Mouse (Mus musculus) embryonic facial prominence, embryonic 14.5 days (tissue): ENCODE results near the gene Cnpy1. TPM values are rescaled to one million over a fixed set of nuclear protein-coding genes. Genes with fewer than 3 reads are reported as not detected.

ENCODE experiments used
- ATAC-seq: fragments of 200-750 bp; cut with Nextera tagmentation; 2 replicates; pipeline ENCODE4 v1.8.0; 2017; ENCODE audit warnings: low read depth, moderate number of reproducible peaks, moderate TSS enrichment
- DNase-seq: peaks from one replicate; pipeline ENCODE4 v3.0.0-alpha.2; 2015; ENCODE audit warnings: low spot score
- H3K27ac ChIP-seq: fragments of 300-500 bp; sonication (generic); replicated peaks from 2 replicates; pipeline ENCODE4 v1.5.1; 2014; ENCODE audit warnings: low read depth, mild to moderate bottlenecking, low read length, moderate library complexity
- H3K27me3 ChIP-seq: fragments of 300-500 bp; sonication (generic); replicated peaks from 2 replicates; pipeline ENCODE4 v1.6.1; 2014; ENCODE audit warnings: low read length; ENCODE audit not compliant: control insufficient read depth, insufficient read depth
- H3K36me3 ChIP-seq: fragments of 300-500 bp; sonication (generic); 2 replicates; pipeline ENCODE4 v1.6.1; 2014; ENCODE audit warnings: low read length, mixed read lengths; ENCODE audit not compliant: control insufficient read depth, insufficient read depth
- H3K4me1 ChIP-seq: fragments of 300-500 bp; sonication (generic); 2 replicates; pipeline ENCODE4 v1.6.1; 2014; ENCODE audit warnings: antibody characterized with exemption, low read length; ENCODE audit not compliant: control insufficient read depth, insufficient read depth
- H3K4me2 ChIP-seq: fragments of 300-500 bp; sonication (generic); 2 replicates; pipeline ENCODE4 v1.6.1; 2014; ENCODE audit warnings: low read depth, mild to moderate bottlenecking, low read length, moderate library complexity, mixed read lengths
- H3K4me3 ChIP-seq: fragments of 300-500 bp; sonication (generic); 2 replicates; pipeline ENCODE4 v1.5.1; 2014; ENCODE audit warnings: low read depth, mild to moderate bottlenecking, low read length
- H3K9ac ChIP-seq: fragments of 300-500 bp; sonication (generic); 2 replicates; pipeline ENCODE4 v1.6.1; 2014; ENCODE audit warnings: low read depth, mild to moderate bottlenecking, low read length, moderate library complexity, mixed read lengths
- H3K9me3 ChIP-seq: fragments of 300-500 bp; sonication (generic); 2 replicates; pipeline ENCODE4 v1.6.1; 2016; ENCODE audit warnings: low read length; ENCODE audit not compliant: control insufficient read depth
- WGBS: fragments of 180-500 bp; shearing (Covaris S2); extraction: QIAGEN DNeasy Blood & Tissue Kit; methylation state at CpG from one replicate; pipeline ENCODE4 v1.1.7; 2014; 5-methylcytosine and 5-hydroxymethylcytosine counted together
- polyA plus RNA-seq: library from polyadenylated mRNA; unstranded; fragments of >200 nt; fragmentation: Nextera tagmentation; extraction: Ambion mirVana; gene quantifications from 2 replicates; pipeline ENCODE4 v1.2.1, GENCODE M21; 2014

Cnpy1 gene
- polyA plus RNA-seq, 1 experiment from 2014 or later = 1.7 TPM

DNA sequence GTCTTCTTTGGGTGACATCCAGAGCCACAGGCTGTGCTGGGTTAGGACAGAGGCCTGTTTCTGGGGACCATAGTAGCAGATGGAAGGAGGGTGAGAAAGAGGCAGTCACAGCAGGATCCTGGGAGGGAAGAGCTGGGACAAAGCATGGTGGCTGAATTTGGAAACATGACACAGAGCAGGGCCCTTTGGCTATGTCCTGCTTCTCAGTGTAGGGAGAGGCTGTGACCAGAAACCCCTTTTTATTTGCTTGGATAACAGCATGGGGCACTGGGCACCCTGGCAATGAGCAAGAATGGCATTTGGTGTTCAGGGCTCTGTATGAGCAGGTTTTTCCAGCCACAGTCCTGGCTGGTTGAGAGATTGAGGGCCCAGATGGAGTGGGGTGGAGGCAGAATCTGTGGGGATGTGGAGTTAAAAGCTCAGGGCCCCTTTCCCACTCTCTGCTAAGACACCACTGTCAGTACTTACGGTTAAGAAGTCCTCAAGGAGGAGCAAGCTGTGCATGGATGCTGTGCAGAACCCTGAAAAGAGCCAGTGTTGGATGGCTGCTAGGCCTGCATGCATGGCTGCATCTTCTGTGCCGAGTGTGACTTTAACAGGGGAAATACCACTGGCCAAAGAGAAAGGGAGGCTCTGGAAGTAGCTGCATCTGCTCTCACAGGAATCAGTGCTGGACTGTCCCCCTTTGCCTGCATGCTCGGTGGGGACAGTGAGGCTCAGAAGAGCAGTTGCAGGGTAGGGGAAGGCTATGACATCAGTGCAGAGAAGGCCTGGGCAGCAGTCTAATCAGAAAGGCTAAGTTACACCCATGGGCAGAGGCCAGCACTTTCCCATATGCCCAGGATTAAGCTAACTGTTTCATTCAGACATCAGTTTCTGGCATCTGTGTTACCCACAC lies 54.2 kb downstream of the Cnpy1 start:
- H3K4me1 ChIP-seq = no peaks in the 10 kb centered on the region
- no peak overlapping the region for H3K9ac ChIP-seq
- no peak overlapping the region for H3K4me2 ChIP-seq
- H3K27ac ChIP-seq = no peak overlapping the region
- H3K4me3 ChIP-seq = no peak overlapping the region
- 40% methylated on average over 3 of the region's 3 CpGs for WGBS
- ATAC-seq = no peak
- DNase-seq = no peak
- H3K36me3 ChIP-seq = no peaks in the 10 kb centered on the region
- no peaks in the 10 kb centered on the region for H3K27me3 ChIP-seq
- H3K9me3 ChIP-seq = no peaks in the 10 kb centered on the region

DNA sequence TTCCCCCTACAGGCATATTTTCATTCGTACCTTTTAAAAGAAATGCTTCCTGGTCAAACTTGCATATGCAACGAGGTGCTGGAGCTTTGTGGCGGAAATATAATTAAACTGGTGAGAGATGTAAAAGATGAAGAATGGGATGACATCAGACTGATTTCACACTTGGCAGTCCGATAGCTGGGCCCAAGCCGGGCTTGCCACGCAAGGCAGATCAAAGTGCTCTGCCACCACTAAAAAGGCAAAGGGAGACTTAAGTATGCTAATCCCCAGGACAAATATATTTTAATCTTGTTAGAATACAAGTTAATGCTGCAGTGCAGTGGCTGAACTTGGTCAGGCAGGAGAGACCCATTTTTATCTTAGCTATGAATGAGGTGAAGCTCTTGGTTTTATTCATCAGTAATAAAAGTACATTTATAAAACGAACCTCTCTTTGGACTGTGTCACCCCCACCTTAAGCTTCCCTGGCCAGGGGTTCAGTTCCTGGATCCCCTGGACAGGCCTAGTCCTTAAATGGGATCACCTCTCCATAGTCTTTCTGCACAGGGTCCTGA lies 66.3 kb downstream of the Cnpy1 start:
- peaks cover 73% of the 10 kb centered on the region for H3K27me3 ChIP-seq
- H3K4me3 ChIP-seq = no peak overlapping the region
- no peak overlapping the region for H3K27ac ChIP-seq
- H3K36me3 ChIP-seq = no peaks in the 10 kb centered on the region
- ATAC-seq (no peak), DNase-seq (no peak)
- H3K9ac ChIP-seq = no peak overlapping the region
- 34% methylated on average over 7 of the region's 7 CpGs for WGBS
- H3K9me3 ChIP-seq = no peaks in the 10 kb centered on the region
- no peaks in the 10 kb centered on the region; the same call in 1 of the 2 replicates for H3K4me1 ChIP-seq
- H3K4me2 ChIP-seq = no peak overlapping the region

DNA sequence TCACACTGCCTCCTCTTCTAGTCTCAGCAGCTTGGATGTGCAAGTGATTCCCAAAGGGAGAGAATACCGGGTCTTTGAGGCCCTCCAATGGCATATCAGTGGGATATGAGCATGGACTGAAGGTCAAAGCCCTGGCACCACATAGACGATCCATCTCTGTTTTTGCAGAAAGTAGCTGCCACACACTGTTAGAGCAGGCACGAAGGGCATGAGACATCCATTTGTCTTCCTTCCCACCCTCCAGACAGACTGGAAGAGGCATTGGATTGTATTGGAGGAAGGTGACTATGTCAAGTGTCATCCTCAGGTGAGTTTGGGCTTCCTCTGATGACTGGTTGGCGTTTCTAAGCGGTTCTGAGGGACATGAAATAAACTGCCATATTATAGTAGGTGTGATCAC lies 67.3 kb downstream of the Cnpy1 start:
- ATAC-seq (no peak), DNase-seq (no peak)
- Histone ChIP-seq H3K27me3 (peaks cover 82% of the 10 kb centered on the region), H3K4me1 (no peaks in the 10 kb centered on the region; the same call in 1 of the 2 replicates), H3K36me3 (no peaks in the 10 kb centered on the region), H3K9ac (no peak overlapping the region), H3K27ac (no peak overlapping the region), H3K4me2 (no peak overlapping the region), H3K9me3 (no peaks in the 10 kb centered on the region), H3K4me3 (no peak overlapping the region)
- 19% methylated on average over 5 of the region's 5 CpGs for WGBS

DNA sequence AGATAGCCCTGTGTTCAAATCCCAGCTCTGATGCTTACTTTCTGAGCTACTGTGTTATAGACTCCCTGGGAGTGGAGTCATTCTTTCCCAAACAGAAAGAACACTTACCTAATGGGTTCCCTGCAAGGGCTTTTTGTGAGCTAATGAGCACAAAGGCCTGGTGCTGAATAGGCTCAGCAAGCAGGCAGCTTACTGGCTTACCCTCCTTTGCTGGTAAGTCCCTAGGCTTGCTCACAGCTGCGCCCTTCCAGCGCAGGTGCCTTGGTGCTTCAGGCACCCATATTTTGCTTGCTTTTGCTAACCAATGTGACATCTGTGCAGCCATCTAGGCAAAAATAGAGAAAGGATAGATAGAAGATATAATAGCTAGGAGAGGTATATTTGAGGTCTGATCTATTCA lies 69.0 kb downstream of the Cnpy1 start:
- no peak for DNase-seq
- H3K4me1 ChIP-seq = no peaks in the 10 kb centered on the region; the same call in 1 of the 2 replicates
- 8% methylated on average over 2 of the region's 2 CpGs for WGBS

DNA sequence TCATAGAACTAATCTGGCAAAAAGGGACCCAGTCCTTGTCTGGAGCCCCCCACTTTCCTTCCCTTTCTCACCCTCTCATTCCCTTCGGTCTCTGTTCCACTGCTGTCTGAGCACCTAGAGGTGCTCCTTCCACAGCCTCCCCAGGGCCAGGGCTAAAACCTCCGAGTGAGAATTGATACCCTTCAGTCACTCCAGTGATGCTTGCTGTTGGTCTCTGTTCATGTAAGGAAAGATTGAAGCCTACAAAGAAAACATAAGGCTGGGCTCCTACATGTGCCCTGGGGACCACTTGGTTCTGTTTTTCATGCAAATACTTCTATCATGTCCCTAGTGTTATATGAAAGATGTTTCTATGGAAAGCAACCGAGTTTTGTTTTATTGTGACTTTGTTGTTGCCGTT lies 69.6 kb downstream of the Cnpy1 start:
- DNase-seq = no peak
- H3K4me3 ChIP-seq = no peak overlapping the region

More for the DNA sequence above, 69.0 kb downstream of the Cnpy1 start:
- Histone ChIP-seq H3K36me3 (no peaks in the 10 kb centered on the region), H3K4me3 (no peak overlapping the region), H3K4me2 (no peak overlapping the region), H3K9ac (no peak overlapping the region), H3K27me3 (peaks cover 96% of the 10 kb centered on the region), H3K27ac (no peak overlapping the region), H3K9me3 (no peaks in the 10 kb centered on the region)
- no peak for ATAC-seq

DNA sequence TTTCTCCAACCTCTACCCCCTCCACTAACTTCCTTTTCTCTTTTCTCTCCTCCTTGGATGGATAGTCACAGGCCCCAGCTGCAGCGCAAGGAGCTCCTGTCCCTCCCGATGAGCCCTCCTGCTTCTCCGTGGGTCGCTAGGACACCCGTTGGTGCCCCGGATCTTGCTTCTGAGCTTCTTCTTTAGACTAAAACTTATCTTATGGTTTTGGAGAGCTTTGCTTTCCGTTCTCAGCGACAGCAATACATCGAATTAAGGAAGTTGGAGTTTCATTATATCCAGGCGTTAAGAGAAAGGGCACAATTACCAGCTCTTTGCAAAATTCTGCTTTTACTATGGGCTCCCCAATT lies 70.1 kb downstream of the Cnpy1 start:
- Histone ChIP-seq H3K27me3 (peaks cover 96% of the 10 kb centered on the region), H3K36me3 (no peaks in the 10 kb centered on the region), H3K4me3 (no peak overlapping the region), H3K9me3 (no peaks in the 10 kb centered on the region), H3K4me1 (no peaks in the 10 kb centered on the region; the same call in 1 of the 2 replicates), H3K4me2 (no peak overlapping the region), H3K9ac (no peak overlapping the region), H3K27ac (no peak overlapping the region)
- ATAC-seq (no peak), DNase-seq (no peak)
- WGBS = under 1% methylated on average over 10 of the region's 10 CpGs

More for the DNA sequence above, 69.6 kb downstream of the Cnpy1 start:
- Histone ChIP-seq H3K27me3 (peaks cover 96% of the 10 kb centered on the region), H3K27ac (no peak overlapping the region), H3K4me1 (no peaks in the 10 kb centered on the region; the same call in 1 of the 2 replicates), H3K36me3 (no peaks in the 10 kb centered on the region), H3K9ac (no peak overlapping the region), H3K4me2 (no peak overlapping the region), H3K9me3 (no peaks in the 10 kb centered on the region)
- 7% methylated on average over 4 of the region's 4 CpGs for WGBS
- ATAC-seq = no peak

DNA sequence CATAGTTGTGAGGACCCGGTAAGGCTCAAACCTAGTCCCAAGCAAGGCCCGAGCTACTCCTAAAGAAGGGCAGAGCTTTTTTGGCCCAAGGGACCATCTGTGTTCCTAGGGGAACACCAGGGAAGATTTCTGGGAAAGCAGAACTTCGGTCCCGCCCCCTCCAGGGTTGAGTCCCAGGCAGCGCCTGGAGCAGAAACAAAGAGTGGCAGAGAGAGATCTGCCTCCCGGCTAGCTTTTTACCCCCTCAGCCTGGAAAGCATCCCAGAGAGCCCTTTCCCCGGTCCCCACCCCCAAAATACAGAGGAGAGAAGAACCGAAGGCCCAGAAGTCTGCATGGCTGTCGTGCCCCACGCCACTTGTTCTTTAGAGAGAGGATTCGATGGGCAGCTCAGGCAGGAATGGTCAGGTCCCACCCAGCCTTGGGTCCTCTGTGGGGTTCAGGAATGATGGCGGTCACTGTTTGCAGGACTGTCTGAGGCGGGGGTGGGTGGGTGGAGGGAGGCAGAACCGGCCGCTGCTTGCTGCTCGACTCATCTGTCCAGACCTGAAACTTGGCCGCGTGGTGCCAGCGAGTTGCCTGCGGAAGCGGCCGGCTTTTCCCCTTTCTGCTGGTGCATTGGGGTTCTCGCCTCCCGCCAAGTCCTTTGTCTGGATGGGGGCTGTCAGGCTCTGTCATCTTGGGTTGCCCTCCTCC lies 70.6 kb downstream of the Cnpy1 start:
- Histone ChIP-seq H3K27me3 (peaks cover 94% of the 10 kb centered on the region), H3K4me2 (no peak overlapping the region)

DNA sequence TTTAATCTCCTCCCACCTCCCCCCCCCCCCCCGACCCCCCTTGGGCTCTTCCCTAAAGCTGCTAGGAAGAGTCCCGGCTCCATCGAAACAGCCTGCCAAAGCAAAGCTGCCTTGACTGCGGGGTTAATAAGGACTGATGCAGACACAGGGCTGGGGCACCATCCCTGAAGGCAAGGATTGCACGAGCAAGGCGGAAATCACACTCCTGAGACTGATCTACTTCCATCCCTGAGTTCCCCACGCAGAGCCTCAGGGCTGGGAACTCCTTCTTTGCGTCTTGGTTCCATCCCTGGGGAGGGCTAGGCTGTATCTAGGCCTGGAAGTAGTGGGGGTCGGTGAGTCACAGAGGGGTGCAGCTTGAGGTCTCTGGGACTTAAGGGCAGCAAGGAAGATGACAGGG lies 71.5 kb downstream of the Cnpy1 start:
- under 1% methylated on average over 8 of the region's 9 CpGs for WGBS
- H3K9ac ChIP-seq = no peak overlapping the region
- H3K4me1 ChIP-seq = no peaks in the 10 kb centered on the region; the same call in 1 of the 2 replicates
- H3K4me2 ChIP-seq = no peak overlapping the region
- no peak for DNase-seq
- no peaks in the 10 kb centered on the region for H3K36me3 ChIP-seq
- H3K27ac ChIP-seq = no peak overlapping the region
- no peak for ATAC-seq
- no peaks in the 10 kb centered on the region for H3K9me3 ChIP-seq
- H3K4me3 ChIP-seq = no peak overlapping the region
- H3K27me3 ChIP-seq = peaks cover 94% of the 10 kb centered on the region

More for the DNA sequence above, 70.6 kb downstream of the Cnpy1 start:
- ATAC-seq = no peak
- H3K9me3 ChIP-seq = no peaks in the 10 kb centered on the region
- under 1% methylated on average over 13 of the region's 24 CpGs for WGBS
- H3K36me3 ChIP-seq = no peaks in the 10 kb centered on the region
- no peak for DNase-seq
- H3K4me3 ChIP-seq = no peak overlapping the region
- H3K27ac ChIP-seq = no peak overlapping the region
- H3K4me1 ChIP-seq = no peaks in the 10 kb centered on the region; the same call in 1 of the 2 replicates
- no peak overlapping the region for H3K9ac ChIP-seq
